Mouse (Mus musculus) heart, postnatal 4 days (tissue): ENCODE data around the gene Etv2. TPM values are rescaled to one million over a fixed set of nuclear protein-coding genes. Genes with fewer than 3 reads are reported as not detected.
A peak's percentile ranks its signal among the peaks of the same experiment; 100 is the strongest.

Source experiments
- DNase-seq: peaks from one replicate; pipeline ENCODE4 v3.0.0; 2021
- total RNA-seq, 2 experiments: library from RNA; stranded (reverse); gene quantifications; 2 replicates each; pipeline ENCODE4 v1.2.3; 2021

Etv2 gene
- total RNA-seq, 2 experiments from 2014 or later = not detected

- DNase-seq = peak; percentile 77
Measured at GRCm38 (mm10) chr7:30613529-30614112, 22.0 kb downstream of the Etv2 start.

- DNase-seq = no peak
Measured at GRCm38 (mm10) chr7:30612654-30613402, 22.8 kb downstream of the Etv2 start, which contains the start of gene Upk1a. TSS of gene Upk1a (minus strand) at chr7:30612847.

GRCm38 (mm10) chr7:30610043-30610442, 25.6 kb downstream of the Etv2 start:
- peak; percentile 63 for DNase-seq

GRCm38 (mm10) chr7:30608476-30608875, 27.2 kb downstream of the Etv2 start:
- DNase-seq = no peak

- DNase-seq = peak; percentile 73
Measured at GRCm38 (mm10) chr7:30607706-30608309, 27.8 kb downstream of the Etv2 start.

- DNase-seq = no peak
Measured at GRCm38 (mm10) chr7:30604944-30605343, 30.7 kb downstream of the Etv2 start.

- no peak for DNase-seq
Measured at GRCm38 (mm10) chr7:30604424-30604823, 31.2 kb downstream of the Etv2 start.

GRCm38 (mm10) chr7:30602583-30602982, 33.1 kb downstream of the Etv2 start:
- no peak for DNase-seq

GRCm38 (mm10) chr7:30600651-30601050, 35.0 kb downstream of the Etv2 start:
- no peak for DNase-seq

- DNase-seq = peak; percentile 93
Measured at GRCm38 (mm10) chr7:30599933-30600353, 35.7 kb downstream of the Etv2 start.

- no peak for DNase-seq
Measured at GRCm38 (mm10) chr7:30598786-30599185, 36.9 kb downstream of the Etv2 start, which contains the start of gene Zbtb32. TSS of gene Zbtb32 (minus strand) at chr7:30598909.

GRCm38 (mm10) chr7:30596811-30597210, 38.8 kb downstream of the Etv2 start:
- DNase-seq = no peak

- DNase-seq = no peak
Measured at GRCm38 (mm10) chr7:30596093-30596492, 39.6 kb downstream of the Etv2 start.

GRCm38 (mm10) chr7:30594510-30595024, 41.1 kb downstream of the Etv2 start:
- DNase-seq = no peak

GRCm38 (mm10) chr7:30593579-30594509, 41.8 kb downstream of the Etv2 start:
- DNase-seq = no peak

- no peak for DNase-seq
Measured at GRCm38 (mm10) chr7:30592772-30593423, 42.8 kb downstream of the Etv2 start.

GRCm38 (mm10) chr7:30591605-30591951, 44.1 kb downstream of the Etv2 start:
- no peak for DNase-seq

- no peak for DNase-seq
Measured at GRCm38 (mm10) chr7:30590927-30591604, 44.6 kb downstream of the Etv2 start.

- DNase-seq = peak; percentile 91
Measured at GRCm38 (mm10) chr7:30589435-30590301, 46.0 kb downstream of the Etv2 start.
